Mouse (Mus musculus) kidney, embryonic 15.5 days (tissue): ENCODE data around the gene Usp48. TPM values are rescaled to one million over a fixed set of nuclear protein-coding genes. Genes with fewer than 3 reads are reported as not detected.

ENCODE experiments used
- ATAC-seq: fragments of 200-750 bp; cut with Nextera tagmentation; replicated peaks from 2 replicates; pipeline ENCODE4 v1.8.0; 2017; ENCODE audit warnings: moderate TSS enrichment; ENCODE audit not compliant: low FRiP score
- H3K27ac ChIP-seq: fragments of 300-500 bp; sonication (generic); 2 replicates; pipeline ENCODE4 v1.5.1; 2015; ENCODE audit warnings: mild to moderate bottlenecking, inconsistent platforms
- H3K27me3 ChIP-seq: fragments of 300-500 bp; sonication (generic); 2 replicates; pipeline ENCODE4 v1.6.1; 2015; ENCODE audit warnings: inconsistent platforms
- H3K36me3 ChIP-seq: fragments of 300-500 bp; sonication (generic); 2 replicates; pipeline ENCODE4 v1.6.1; 2015; ENCODE audit warnings: inconsistent platforms
- H3K4me1 ChIP-seq: fragments of 300-500 bp; sonication (generic); 2 replicates; pipeline ENCODE4 v1.6.1; 2015; ENCODE audit warnings: inconsistent platforms
- H3K4me2 ChIP-seq: fragments of 300-500 bp; sonication (generic); 2 replicates; pipeline ENCODE4 v1.6.1; 2015; ENCODE audit warnings: moderate library complexity, mild to moderate bottlenecking, inconsistent platforms
- H3K4me3 ChIP-seq: fragments of 300-500 bp; sonication (generic); replicated peaks from 2 replicates; pipeline ENCODE4 v1.5.1; 2015; ENCODE audit warnings: mild to moderate bottlenecking, inconsistent platforms
- H3K9ac ChIP-seq: fragments of 300-500 bp; sonication (generic); 2 replicates; pipeline ENCODE4 v1.6.1; 2015; ENCODE audit warnings: mild to moderate bottlenecking, inconsistent platforms
- H3K9me3 ChIP-seq: fragments of 300-500 bp; sonication (generic); replicated peaks from 2 replicates; pipeline ENCODE4 v1.6.1; 2016; ENCODE audit warnings: inconsistent platforms
- WGBS: fragments of 180-500 bp; shearing (Covaris S2); methylation state at CpG from one replicate; pipeline ENCODE4 v1.1.7; 2015; ENCODE audit warnings: mixed read lengths; 5-methylcytosine and 5-hydroxymethylcytosine counted together
- polyA plus RNA-seq: library from polyadenylated mRNA; unstranded; fragments of >200 nt; fragmentation: Nextera tagmentation; extraction: Ambion mirVana; gene quantifications from 2 replicates; pipeline ENCODE4 v1.2.1, GENCODE M21; 2015

Gene Usp48
- polyA plus RNA-seq, 1 experiment from 2014 or later: 72.9 TPM

GRCm38 (mm10) chr4:137664980-137665675 is 71.6 kb downstream of the Usp48 start:
- 0 out of 2 replicates have a peak, but pooled peaks have one; percentile 23 for ATAC-seq
- Histone ChIP-seq H3K27me3 (peaks cover 43% of the 10 kb centered on the region), H3K27ac (no peak overlapping the region), H3K9me3 (no peaks in the 10 kb centered on the region), H3K4me1 (peaks cover 45% of the 10 kb centered on the region), H3K4me2 (peak overlapping the region; percentile 95), H3K4me3 (peak overlapping the region; percentile 55), H3K9ac (peak overlapping the region; percentile 52), H3K36me3 (no peaks in the 10 kb centered on the region)
- WGBS: 16% methylated on average over 15 of the region's 15 CpGs

GRCm38 (mm10) chr4:137665791-137666190 is 72.2 kb downstream of the Usp48 start:
- Histone ChIP-seq H3K9ac (no peak overlapping the region), H3K4me2 (no peak overlapping the region; the same call in 1 of the 2 replicates), H3K27ac (no peak overlapping the region), H3K4me1 (peaks cover 39% of the 10 kb centered on the region), H3K9me3 (no peaks in the 10 kb centered on the region), H3K27me3 (peaks cover 43% of the 10 kb centered on the region), H3K4me3 (0 out of 2 replicates have a peak overlapping the region, but pooled peaks have one; percentile 55), H3K36me3 (no peaks in the 10 kb centered on the region)
- no peak for ATAC-seq
- 87% methylated on average over 5 of the region's 5 CpGs for WGBS

- no peak overlapping the region for H3K4me2 ChIP-seq
- H3K9ac ChIP-seq: no peak overlapping the region
- H3K27me3 ChIP-seq: peaks cover 43% of the 10 kb centered on the region
- no peak overlapping the region for H3K4me3 ChIP-seq
- H3K9me3 ChIP-seq: no peaks in the 10 kb centered on the region
- H3K27ac ChIP-seq: no peak overlapping the region
- H3K4me1 ChIP-seq: peaks cover 35% of the 10 kb centered on the region
- H3K36me3 ChIP-seq: no peaks in the 10 kb centered on the region
- 71% methylated on average over 5 of the region's 5 CpGs for WGBS
- no peak for ATAC-seq
Measured at GRCm38 (mm10) chr4:137666283-137666957, 72.9 kb downstream of the Usp48 start.

- Histone ChIP-seq H3K9me3 (no peaks in the 10 kb centered on the region), H3K36me3 (no peaks in the 10 kb centered on the region), H3K4me2 (no peak overlapping the region), H3K27me3 (peaks cover 43% of the 10 kb centered on the region), H3K27ac (no peak overlapping the region), H3K4me3 (no peak overlapping the region), H3K9ac (no peak overlapping the region), H3K4me1 (peaks cover 30% of the 10 kb centered on the region)
- ATAC-seq: no peak
- 66% methylated on average over 8 of the region's 8 CpGs for WGBS
Measured at GRCm38 (mm10) chr4:137666958-137667345, 73.4 kb downstream of the Usp48 start.

GRCm38 (mm10) chr4:137667747-137668146 is 74.2 kb downstream of the Usp48 start:
- H3K4me2 ChIP-seq: no peak overlapping the region
- no peak overlapping the region for H3K27ac ChIP-seq
- no peaks in the 10 kb centered on the region for H3K9me3 ChIP-seq
- WGBS: 47% methylated on average over 5 of the region's 5 CpGs
- ATAC-seq: no peak
- peaks cover 29% of the 10 kb centered on the region for H3K4me1 ChIP-seq
- H3K9ac ChIP-seq: no peak overlapping the region
- no peak overlapping the region for H3K4me3 ChIP-seq
- peaks cover 43% of the 10 kb centered on the region for H3K27me3 ChIP-seq
- no peaks in the 10 kb centered on the region for H3K36me3 ChIP-seq

- WGBS: 69% methylated on average over 13 of the region's 13 CpGs
- H3K4me1 ChIP-seq: peaks cover 17% of the 10 kb centered on the region; the same call in 1 of the 2 replicates
- no peak for ATAC-seq
Measured at GRCm38 (mm10) chr4:137671711-137672500, 78.4 kb downstream of the Usp48 start.

GRCm38 (mm10) chr4:137675566-137675965 is 82.0 kb downstream of the Usp48 start:
- 73% methylated on average over 7 of the region's 7 CpGs for WGBS
- peaks cover 13% of the 10 kb centered on the region for H3K27me3 ChIP-seq
- H3K4me3 ChIP-seq: no peak overlapping the region
- H3K4me2 ChIP-seq: no peak overlapping the region
- no peak overlapping the region for H3K27ac ChIP-seq
- peaks cover 4% of the 10 kb centered on the region; the same call in 1 of the 2 replicates for H3K4me1 ChIP-seq
- no peaks in the 10 kb centered on the region for H3K36me3 ChIP-seq
- no peak for ATAC-seq
- no peak overlapping the region for H3K9ac ChIP-seq
- H3K9me3 ChIP-seq: no peaks in the 10 kb centered on the region

More at GRCm38 (mm10) chr4:137671711-137672500, 78.4 kb downstream of the Usp48 start:
- Histone ChIP-seq H3K9me3 (no peaks in the 10 kb centered on the region), H3K9ac (no peak overlapping the region), H3K36me3 (no peaks in the 10 kb centered on the region), H3K4me2 (no peak overlapping the region), H3K4me3 (no peak overlapping the region), H3K27ac (no peak overlapping the region), H3K27me3 (peaks cover 5% of the 10 kb centered on the region)

- peaks cover 18% of the 10 kb centered on the region for H3K27me3 ChIP-seq
Measured at GRCm38 (mm10) chr4:137676057-137676456, 82.5 kb downstream of the Usp48 start.

GRCm38 (mm10) chr4:137676700-137677484 is 83.3 kb downstream of the Usp48 start:
- Histone ChIP-seq H3K36me3 (no peaks in the 10 kb centered on the region), H3K27me3 (peaks cover 26% of the 10 kb centered on the region), H3K4me3 (no peak overlapping the region), H3K9me3 (no peaks in the 10 kb centered on the region), H3K4me1 (peaks cover 17% of the 10 kb centered on the region), H3K27ac (no peak overlapping the region), H3K4me2 (no peak overlapping the region), H3K9ac (no peak overlapping the region)
- ATAC-seq: no peak
- 60% methylated on average over 13 of the region's 13 CpGs for WGBS

More at GRCm38 (mm10) chr4:137676057-137676456, 82.5 kb downstream of the Usp48 start:
- H3K4me1 ChIP-seq: peaks cover 9% of the 10 kb centered on the region
- no peaks in the 10 kb centered on the region for H3K36me3 ChIP-seq
- no peak overlapping the region for H3K9ac ChIP-seq
- no peak overlapping the region for H3K4me2 ChIP-seq
- no peak for ATAC-seq
- no peaks in the 10 kb centered on the region for H3K9me3 ChIP-seq
- WGBS: 14% methylated on average over 11 of the region's 11 CpGs
- no peak overlapping the region for H3K27ac ChIP-seq
- H3K4me3 ChIP-seq: no peak overlapping the region

GRCm38 (mm10) chr4:137677906-137678305 is 84.4 kb downstream of the Usp48 start:
- no peak for ATAC-seq
- no peak overlapping the region for H3K27ac ChIP-seq
- peaks cover 36% of the 10 kb centered on the region for H3K27me3 ChIP-seq
- no peaks in the 10 kb centered on the region for H3K9me3 ChIP-seq
- peaks cover 19% of the 10 kb centered on the region for H3K4me1 ChIP-seq
- no peak overlapping the region for H3K4me3 ChIP-seq
- H3K36me3 ChIP-seq: no peaks in the 10 kb centered on the region
- H3K9ac ChIP-seq: no peak overlapping the region
- H3K4me2 ChIP-seq: no peak overlapping the region
- WGBS: 82% methylated on average over 5 of the region's 5 CpGs

GRCm38 (mm10) chr4:137678568-137678967 is 85.0 kb downstream of the Usp48 start:
- H3K36me3 ChIP-seq: no peaks in the 10 kb centered on the region
- no peak for ATAC-seq
- H3K4me1 ChIP-seq: peaks cover 19% of the 10 kb centered on the region
- H3K9me3 ChIP-seq: no peaks in the 10 kb centered on the region
- no peak overlapping the region for H3K27ac ChIP-seq
- peaks cover 42% of the 10 kb centered on the region for H3K27me3 ChIP-seq
- no peak overlapping the region for H3K9ac ChIP-seq
- WGBS: 75% methylated on average over 9 of the region's 9 CpGs
- no peak overlapping the region for H3K4me2 ChIP-seq
- no peak overlapping the region for H3K4me3 ChIP-seq
